ENCODE assay signal across 13 mouse cellular contexts in genomic region chr17:34862416-34863081, GRCm38 (mm10). TPM values are rescaled to one million over a fixed set of nuclear protein-coding genes. Genes with fewer than 3 reads are reported as not detected.
DNase-seq lines count a peak whose midpoint lies in the region; ATAC-seq and TF ChIP-seq lines count a peak whose summit lies in the region.
"Had no signal": no experiment of that assay in that cellular context is flagged by ENCODE, and none has a peak within 500 bp of the region (broad histone marks: within the 10 kb centered on the region; RNA-seq: fewer than 3 reads in every experiment).

Gene Cfb, minus strand, starts transcription at chr17:34862518.

- peak within 1 kb of the TSS; percentile 19; the same call in 1 of the 2 replicates for H3K4me3 ChIP-seq in gastrocnemius, adult 2 months
- peak within 1 kb of the TSS; percentile 42 for H3K4me3 ChIP-seq in kidney, adult 2 months (ENCODE audit: insufficient read depth, low read depth, low read length)
- H3K4me3 ChIP-seq in liver, embryonic 15.5 days (replicated peaks), result peak within 1 kb of the TSS; percentile 44
- H3K4me3 ChIP-seq: forebrain, embryonic 12.5 days; heart, embryonic 15.5 days; midbrain, embryonic 12.5 days had no signal

- no peak within 1 kb of the TSS for H3K9ac ChIP-seq in liver, embryonic 15.5 days
- H3K9ac ChIP-seq: forebrain, embryonic 12.5 days; heart, embryonic 15.5 days; midbrain, embryonic 12.5 days had no signal

- H3K36me3 ChIP-seq in kidney, adult 2 months (ENCODE audit: control insufficient read depth, insufficient read depth, low read length), result no peaks in the 10 kb centered on the region
- H3K36me3 ChIP-seq in liver, embryonic 15.5 days (replicated peaks), result peaks cover 6% of the 10 kb centered on the region
- H3K36me3 ChIP-seq: heart, embryonic 15.5 days had no signal

- TF ChIP-seq CTCF in gastrocnemius, adult 2 months (IDR thresholded peaks at IDR 0.05), result no peak
- no peak for TF ChIP-seq CTCF in kidney, adult 2 months (conservative IDR thresholded peaks at IDR 0.05; ENCODE audit: insufficient read depth, insufficient read length, low read depth, low read length)

- no peaks in the 10 kb centered on the region for H3K27me3 ChIP-seq in kidney, adult 2 months (replicated peaks; ENCODE audit: control insufficient read depth, insufficient read depth, low read length)
- no peaks in the 10 kb centered on the region for H3K27me3 ChIP-seq in liver, embryonic 15.5 days

- H3K4me2 ChIP-seq in liver, embryonic 15.5 days, result peak within 1 kb of the TSS; percentile 46
- H3K4me2 ChIP-seq: forebrain, embryonic 12.5 days; heart, embryonic 15.5 days; midbrain, embryonic 12.5 days had no signal

- no peaks in the 10 kb centered on the region for H3K9me3 ChIP-seq in liver, embryonic 15.5 days (replicated peaks)
- H3K9me3 ChIP-seq: forebrain, embryonic 12.5 days; heart, embryonic 15.5 days; midbrain, embryonic 12.5 days had no signal

- H3K4me1 ChIP-seq in kidney, adult 2 months (ENCODE audit: control insufficient read depth, insufficient read depth, low read length), result peaks cover 6% of the 10 kb centered on the region; the same call in 1 of the 2 replicates
- H3K4me1 ChIP-seq in liver, embryonic 15.5 days (replicated peaks), result peaks cover 26% of the 10 kb centered on the region
- H3K4me1 ChIP-seq: heart, embryonic 15.5 days; midbrain, embryonic 12.5 days had no signal

- no peak for DNase-seq in gastrocnemius, adult 2 months
- DNase-seq in gastrocnemius, postnatal 4 days (ENCODE audit: low spot score in 2 of 2), result no peak
- DNase-seq in adrenal gland, postnatal 14 days, result no peak
- peak; percentile 92 for DNase-seq in kidney, adult 2 months
- no peak for DNase-seq in neural tube, embryonic 10.5 days (ENCODE audit: extremely low spot score, low spot score)
- no peak for DNase-seq in lung, adult 18-20 months
- no peak for DNase-seq in cerebellum, adult 8-10 months
- DNase-seq: B cell, adult 2 months had no signal

- peak; percentile 71 for ATAC-seq in liver, embryonic 15.5 days (ENCODE audit: insufficient read depth)

- 16% methylated on average over 8 of the region's 8 CpGs for WGBS in kidney, adult 2 months
- 41% methylated on average over 8 of the region's 8 CpGs for WGBS in liver, embryonic 15.5 days (ENCODE audit: insufficient replicate concordance)

- intact Hi-C loops in gastrocnemius, adult 2 months (cut with DNase I), result no loop called here

- 0 out of 2 replicates have a peak within 1 kb of the TSS, but pooled peaks have one; percentile 13 for H3K27ac ChIP-seq in gastrocnemius, adult 2 months
- H3K27ac ChIP-seq in kidney, adult 2 months (ENCODE audit: insufficient read depth, low read depth, low read length), result peak within 1 kb of the TSS; percentile 93
- H3K27ac ChIP-seq in liver, embryonic 15.5 days (replicated peaks), result peak within 1 kb of the TSS; percentile 71
- H3K27ac ChIP-seq: forebrain, embryonic 12.5 days; heart, embryonic 15.5 days; midbrain, embryonic 12.5 days had no signal

- no peak for TF ChIP-seq POLR2A in kidney, adult 2 months (IDR thresholded peaks at IDR 0.05; ENCODE audit: low read depth, low read length)

RNA-seq across cellular contexts. Expression of gene Cfb, which starts in this region (rescaled TPM):
- total RNA-seq in gastrocnemius, adult 2 months (2021), result 1 to 10 TPM; 1.9 to 2.0 TPM
- 1 to 10 TPM; 4.4 to 6.8 TPM for total RNA-seq in gastrocnemius, postnatal 4 days (2021)
- total RNA-seq in adrenal gland, postnatal 14 days (2021), result 36.2 and 180 TPM in 2 replicates
- polyA plus RNA-seq in kidney, adult 2 months (2012; rRNA removed), result 191 and 199 TPM in 2 replicates
- 281 and 374 TPM in 2 replicates for polyA plus RNA-seq in liver, embryonic 15.5 days (2015; fragmentation: Nextera tagmentation; extraction: Ambion mirVana)
- total RNA-seq: common myeloid progenitor, adult 5-6 weeks had no signal

Comparison
In these comparisons a context has a peak if more than half of its experiments do, and no peak if none do; other contexts are left out.
1. H3K27ac ChIP-seq: peak in every context shown above with its lines; median percentile 93 in kidney, adult 2 months; 71 in liver, embryonic 15.5 days; 13 in gastrocnemius, adult 2 months.